Mouse (Mus musculus): ENCODE data around the gene Aplp2.
"Not testable (repeated sequence)": the region's sequence is repeated elsewhere in the genome, so short reads cannot be mapped to it uniquely, and the experiment has no call there.

Gene Aplp2

GRCm38 (mm10) chr9:31181291-31182085 lies 30.1 kb downstream of the Aplp2 start:
- DNase-seq (ENCODE audit: low read depth, low spot score), result peak; percentile 14

GRCm38 (mm10) chr9:31177692-31178091 lies 33.9 kb downstream of the Aplp2 start:
- DNase-seq (ENCODE audit: low read depth, low spot score), result no peak

DNA sequence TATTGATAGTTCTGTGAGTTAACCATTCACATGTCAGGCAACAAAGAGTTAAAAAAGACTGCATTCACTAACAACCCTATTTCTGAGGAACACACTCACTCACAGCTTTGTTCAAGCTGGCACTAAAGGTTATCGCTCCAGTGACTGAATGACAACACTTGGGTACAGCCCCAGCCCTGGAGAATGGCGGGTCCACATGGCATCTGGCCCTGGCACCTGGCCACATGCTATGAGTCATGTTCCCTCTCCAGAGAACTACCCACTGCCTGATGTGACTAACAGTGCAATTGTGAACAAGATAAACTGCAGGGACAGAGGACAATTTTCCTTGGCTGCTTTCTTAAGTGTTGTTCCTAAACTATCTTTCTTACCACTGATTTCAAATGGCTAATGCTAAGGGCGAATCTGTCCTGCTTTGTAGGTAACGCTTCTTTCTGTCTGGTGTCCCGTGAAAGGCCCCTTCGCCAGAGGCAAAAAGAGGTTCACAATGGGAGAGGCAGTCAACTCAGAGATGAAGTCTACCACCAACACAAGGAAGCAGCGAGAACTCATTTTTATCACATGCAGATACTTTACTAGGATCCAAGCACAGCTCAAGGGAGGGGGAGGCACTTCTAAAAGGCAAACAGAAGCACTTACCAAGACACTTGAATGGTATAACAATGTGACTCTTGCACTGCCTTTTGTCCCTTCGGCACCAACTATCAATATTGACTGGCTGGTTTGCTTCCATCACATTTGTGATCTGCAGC lies 35.1 kb downstream of the Aplp2 start:
- no peak for DNase-seq (ENCODE audit: low read depth, low spot score)

- DNase-seq (ENCODE audit: low read depth, low spot score), result no peak
These were observed 35.6 kb downstream of the Aplp2 start for GRCm38 (mm10) chr9:31175978-31176377.

DNA sequence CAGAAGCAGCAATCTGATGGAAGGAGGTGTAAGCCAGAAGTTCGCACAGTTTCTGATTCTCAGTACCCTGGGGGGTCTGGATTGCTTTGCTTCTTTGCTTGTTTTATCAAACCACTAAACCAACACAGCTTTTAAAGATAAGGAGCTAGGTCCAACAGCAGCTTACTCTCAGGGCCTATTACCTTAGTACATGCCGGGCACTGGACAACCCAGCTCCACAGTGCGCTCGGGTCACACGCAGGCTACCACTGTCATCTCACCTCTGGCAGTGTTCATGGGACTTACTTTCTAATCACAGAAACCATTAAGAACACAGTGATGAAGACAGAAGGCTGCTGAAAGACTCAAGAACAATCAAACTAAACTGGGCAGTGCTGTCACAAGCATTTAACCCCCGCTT lies 36.3 kb downstream of the Aplp2 start:
- DNase-seq (ENCODE audit: low read depth, low spot score), result no peak

DNA sequence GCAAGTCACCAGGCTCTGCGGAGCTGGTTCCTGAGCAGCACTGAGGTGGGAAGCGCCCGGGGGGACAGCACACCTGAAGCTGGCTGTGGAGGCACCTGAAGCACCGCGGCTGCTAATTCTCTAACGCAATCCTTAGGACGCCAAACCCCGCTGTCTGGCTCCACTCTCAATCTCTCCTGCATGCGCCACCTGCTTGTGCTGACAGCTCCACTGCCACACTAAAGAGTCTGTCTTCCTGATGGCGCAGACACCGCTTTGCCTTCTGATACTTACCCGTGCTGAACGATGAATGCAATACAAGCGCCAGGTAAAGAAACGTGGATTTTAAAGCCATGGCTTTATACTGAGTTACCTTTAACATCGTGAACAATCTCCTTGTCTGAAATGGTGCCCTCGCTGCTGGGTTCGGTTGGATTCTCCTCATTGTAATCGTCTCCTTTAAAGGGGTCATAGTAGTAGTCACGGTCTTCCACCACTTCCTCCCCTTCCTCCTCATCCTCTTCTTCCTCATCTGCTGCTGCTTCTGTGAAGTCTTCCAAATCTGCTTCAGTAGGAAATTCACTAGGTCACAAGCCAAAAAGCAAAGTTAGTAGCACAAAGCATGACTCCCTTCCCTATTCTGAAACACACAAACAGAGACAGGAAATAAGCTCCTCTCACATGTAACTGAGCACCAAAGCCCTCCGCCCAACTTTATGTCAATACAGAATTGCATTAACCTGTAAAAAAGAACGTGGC lies 43.1 kb downstream of the Aplp2 start:
- no peak for DNase-seq (ENCODE audit: low read depth, low spot score)

- DNase-seq (ENCODE audit: low read depth, low spot score), result no peak
These were observed 44.3 kb downstream of the Aplp2 start for GRCm38 (mm10) chr9:31167305-31167704.

DNA sequence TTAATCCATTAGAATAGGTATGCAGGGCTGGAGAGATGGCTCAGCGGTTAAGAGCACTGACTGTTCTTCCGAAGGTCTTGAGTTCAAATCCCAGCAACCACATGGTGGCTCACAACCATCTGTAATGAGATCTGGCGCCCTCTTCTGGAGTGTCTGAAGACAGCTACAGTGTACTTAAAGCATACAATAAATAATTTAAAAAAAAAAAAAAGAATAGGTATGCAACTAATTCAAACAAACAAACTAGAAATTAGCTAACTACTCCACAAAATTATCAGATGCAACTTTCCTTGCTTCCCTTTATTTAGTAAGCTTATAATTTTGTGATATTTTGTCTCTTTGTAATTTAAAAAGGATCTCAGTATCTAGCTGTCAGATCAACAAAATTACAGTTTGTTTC lies 46.1 kb downstream of the Aplp2 start:
- not testable (repeated sequence) for DNase-seq (ENCODE audit: low read depth, low spot score)

GRCm38 (mm10) chr9:31163327-31163726 lies 48.3 kb downstream of the Aplp2 start:
- DNase-seq (ENCODE audit: low read depth, low spot score), result no peak

DNA sequence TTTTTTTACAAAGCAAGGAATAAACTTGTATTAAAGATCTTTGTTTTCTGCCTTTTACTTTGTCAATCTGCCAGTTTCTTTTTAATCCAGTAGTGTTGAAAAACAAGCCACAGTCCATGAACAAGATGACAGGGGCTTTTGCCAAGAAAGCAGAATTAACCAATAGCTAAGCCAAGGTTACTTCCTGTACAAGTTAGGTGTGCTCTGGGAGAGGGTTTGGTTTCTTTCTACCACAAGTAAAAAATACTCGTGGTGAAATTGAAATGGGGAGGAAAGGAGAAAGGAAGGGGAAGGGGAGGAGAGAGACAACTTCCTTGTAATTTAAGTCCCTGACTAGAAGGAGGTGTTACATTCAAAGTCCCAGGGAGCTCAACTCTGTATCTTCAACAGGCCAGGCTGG lies 48.7 kb downstream of the Aplp2 start:
- DNase-seq (ENCODE audit: low read depth, low spot score), result no peak

DNA sequence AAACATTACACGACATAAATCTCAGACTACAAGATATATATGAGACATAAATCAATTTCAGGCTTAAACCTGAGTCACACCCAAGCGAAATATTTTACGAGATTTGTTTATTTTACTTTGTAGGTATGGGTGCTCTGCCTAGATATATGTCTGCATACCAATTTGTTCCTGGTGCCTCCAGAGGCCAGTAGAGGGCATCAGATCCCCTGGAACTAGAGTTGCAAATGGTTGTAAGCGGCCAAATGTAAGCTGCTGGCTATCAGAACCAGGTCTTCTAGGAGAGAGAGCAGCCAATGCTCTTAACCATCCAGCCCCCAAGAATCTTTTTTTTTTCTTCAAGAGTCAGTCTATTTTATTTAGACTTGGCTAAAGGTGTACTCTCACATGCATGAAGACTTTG lies 51.7 kb downstream of the Aplp2 start:
- DNase-seq (ENCODE audit: low read depth, low spot score), result no peak

DNA sequence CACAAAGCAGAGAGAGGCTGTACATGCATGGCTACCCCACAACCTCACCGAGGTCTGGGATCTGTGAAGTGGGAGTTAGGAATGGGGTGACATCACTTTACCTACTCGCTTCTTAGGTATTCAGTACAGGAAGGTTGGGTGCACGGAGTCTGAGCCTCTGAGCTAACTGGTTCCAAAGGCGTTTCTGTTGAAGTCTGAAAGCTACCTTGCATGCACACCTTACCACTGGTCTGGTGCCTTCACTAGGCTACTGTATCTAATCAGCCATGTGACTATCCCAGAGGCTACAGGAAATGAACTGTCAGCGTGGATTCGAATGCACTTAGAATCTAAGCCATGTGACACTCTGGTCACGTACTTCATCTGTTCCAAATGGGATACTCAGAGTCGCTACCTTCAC lies 55.0 kb downstream of the Aplp2 start:
- DNase-seq (ENCODE audit: low read depth, low spot score), result no peak

DNA sequence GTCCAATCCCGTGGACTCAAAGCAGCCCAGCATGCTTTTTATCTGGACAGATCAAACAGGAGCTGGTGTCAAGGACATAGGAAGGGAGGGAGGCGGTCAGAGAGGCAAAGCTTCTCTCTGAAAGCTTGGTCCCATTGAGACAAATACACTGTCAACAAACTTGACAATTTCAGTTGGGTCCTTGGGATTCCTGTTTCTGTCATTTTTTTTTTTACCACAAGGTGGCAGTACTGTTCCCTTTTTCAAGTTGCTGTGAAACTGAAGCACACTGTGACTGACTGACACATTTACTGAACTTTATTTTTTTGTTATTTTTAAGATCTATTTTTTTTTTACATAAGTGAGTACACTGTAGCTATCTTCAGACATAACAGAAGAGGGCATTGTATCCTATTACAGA lies 60.6 kb downstream of the Aplp2 start:
- peak; percentile 54 for DNase-seq (ENCODE audit: low read depth, low spot score)

DNA sequence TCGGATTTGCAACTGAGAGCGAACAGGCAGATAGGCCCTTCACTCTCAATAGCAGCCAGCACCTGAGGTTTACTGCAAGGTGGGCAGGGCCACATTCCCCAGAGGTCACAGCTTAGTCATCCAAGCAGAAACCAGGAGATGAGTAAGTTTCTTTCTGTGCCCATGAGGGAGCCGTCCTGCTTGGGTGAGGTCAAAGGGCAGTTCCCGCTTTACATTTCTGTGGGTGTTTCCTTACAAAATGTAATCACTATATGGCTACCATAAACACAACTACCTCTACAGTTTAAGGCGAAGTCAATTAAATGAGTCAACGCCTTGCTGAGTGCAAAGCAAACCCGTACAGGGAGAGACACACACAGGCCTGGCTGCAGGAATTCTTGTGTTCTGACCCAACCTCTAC lies 63.5 kb downstream of the Aplp2 start:
- no peak for DNase-seq (ENCODE audit: low read depth, low spot score)

GRCm38 (mm10) chr9:31145272-31145925 lies 66.2 kb downstream of the Aplp2 start:
- DNase-seq (ENCODE audit: low read depth, low spot score), result no peak

- no peak for DNase-seq (ENCODE audit: low read depth, low spot score)
These were observed 68.7 kb downstream of the Aplp2 start for GRCm38 (mm10) chr9:31142924-31143323.

- DNase-seq (ENCODE audit: low read depth, low spot score), result no peak
These were observed 78.5 kb downstream of the Aplp2 start for GRCm38 (mm10) chr9:31133131-31133530.

GRCm38 (mm10) chr9:31131205-31131968 lies 80.2 kb downstream of the Aplp2 start, which contains the start of gene St14:
Gene St14 (minus strand): TSS chr9:31131853.
- DNase-seq (ENCODE audit: low read depth, low spot score), result no peak

DNA sequence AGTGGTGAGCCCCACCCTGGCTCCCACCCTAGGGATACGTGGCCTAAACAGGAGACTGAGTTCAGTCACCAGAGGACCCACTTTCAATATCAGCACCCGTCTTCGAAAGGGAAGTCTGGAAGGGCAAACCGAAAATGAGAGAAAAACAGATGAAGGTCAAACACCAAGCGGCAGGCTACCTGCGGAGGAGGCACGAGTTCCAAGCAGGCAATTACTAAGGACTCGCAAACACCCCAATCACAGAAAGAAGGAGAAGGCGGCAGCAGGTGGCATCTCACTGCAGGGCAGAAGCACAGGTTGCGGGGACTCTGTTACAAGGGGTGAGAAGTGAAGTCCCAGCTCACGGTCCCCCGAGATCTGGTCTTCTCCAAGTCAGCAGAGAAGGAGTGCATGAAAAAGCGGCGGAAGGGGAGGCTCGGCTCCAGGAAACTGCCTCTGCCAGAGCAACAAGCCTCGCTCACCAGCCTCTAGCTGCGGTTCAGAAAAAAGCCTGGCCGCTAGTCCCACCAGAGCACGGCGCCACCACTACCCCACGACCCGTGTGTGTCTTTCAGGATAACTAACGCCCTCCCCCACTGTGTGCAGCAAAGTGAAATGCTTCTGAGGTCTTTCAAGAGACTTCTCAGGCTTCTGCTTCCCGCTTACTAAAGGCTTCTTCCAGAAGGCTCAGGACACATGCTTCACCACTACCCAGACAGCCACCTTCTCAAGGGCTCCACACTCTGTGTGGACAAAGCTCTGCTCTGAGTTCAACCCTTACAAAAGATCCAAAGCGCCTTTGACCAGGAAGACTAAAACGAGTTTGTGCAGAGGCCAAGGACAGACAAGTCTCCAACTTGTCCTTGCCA lies 81.0 kb downstream of the Aplp2 start:
- no peak for DNase-seq (ENCODE audit: low read depth, low spot score)

- DNase-seq (ENCODE audit: low read depth, low spot score), result no peak
These were observed 81.7 kb downstream of the Aplp2 start for GRCm38 (mm10) chr9:31129956-31130355.

Data from embryo, embryonic 11.5 days (tissue).